Mouse (Mus musculus): ENCODE measurements around the gene Dusp5. TPM values are rescaled to one million over a fixed set of nuclear protein-coding genes. Genes with fewer than 3 reads are reported as not detected.
A peak's percentile ranks its signal among the peaks of the same experiment; 100 is the strongest.

Gene Dusp5
- polyA plus RNA-seq, 1 experiment from 2014 or later, result 3.1 TPM

- H3K36me3 ChIP-seq (ENCODE audit: control insufficient read depth, insufficient read depth, low read length), result no peaks in the 10 kb centered on the region
- no peak overlapping the region for H3K4me2 ChIP-seq (ENCODE audit: low read length)
- no peak overlapping the region for H3K9ac ChIP-seq (replicated peaks; ENCODE audit: low read length)
- 0 out of 2 replicates have a peak, but pooled peaks cover 7% of the 10 kb centered on the region for H3K4me1 ChIP-seq (ENCODE audit: control insufficient read depth, insufficient read depth, low read length)
- DNase-seq (no peak), ATAC-seq (ENCODE audit: low FRiP score, low TSS enrichment) (no peak)
- no peak overlapping the region for H3K4me3 ChIP-seq (replicated peaks; ENCODE audit: low read depth, low read length)
- H3K9me3 ChIP-seq (ENCODE audit: control insufficient read depth, low read length), result no peaks in the 10 kb centered on the region
- 20% methylated on average over 10 of the region's 10 CpGs for WGBS
- peaks cover 29% of the 10 kb centered on the region for H3K27me3 ChIP-seq (ENCODE audit: control insufficient read depth, insufficient read depth, low read length)
- H3K27ac ChIP-seq (replicated peaks; ENCODE audit: low read depth, low read length), result no peak overlapping the region
These were observed 1.4 kb upstream of the Dusp5 start for GRCm38 (mm10) chr19:53527480-53527879.

- peak overlapping the region; percentile 82 for H3K4me2 ChIP-seq (ENCODE audit: low read length)
- WGBS, result 0% methylated on average over 13 of the region's 13 CpGs
- ATAC-seq (ENCODE audit: low FRiP score, low TSS enrichment) (peak; percentile 35; the same call in 1 of the 2 replicates), DNase-seq (peak; percentile 46)
- H3K4me1 ChIP-seq (ENCODE audit: control insufficient read depth, insufficient read depth, low read length), result 0 out of 2 replicates have a peak, but pooled peaks cover 7% of the 10 kb centered on the region
- 0 out of 2 replicates have a peak overlapping the region, but pooled peaks have one; percentile 6 for H3K27ac ChIP-seq (replicated peaks; ENCODE audit: low read depth, low read length)
- H3K36me3 ChIP-seq (ENCODE audit: control insufficient read depth, insufficient read depth, low read length), result no peaks in the 10 kb centered on the region
- H3K9ac ChIP-seq (replicated peaks; ENCODE audit: low read length), result peak overlapping the region; percentile 48
- no peaks in the 10 kb centered on the region for H3K9me3 ChIP-seq (ENCODE audit: control insufficient read depth, low read length)
- H3K27me3 ChIP-seq (ENCODE audit: control insufficient read depth, insufficient read depth, low read length), result peaks cover 29% of the 10 kb centered on the region
- peak overlapping the region; percentile 46 for H3K4me3 ChIP-seq (replicated peaks; ENCODE audit: low read depth, low read length)
These were observed 733 bp upstream of the Dusp5 start for GRCm38 (mm10) chr19:53528131-53528621.

- Histone ChIP-seq H3K27ac (replicated peaks; ENCODE audit: low read depth, low read length) (no peak overlapping the region), H3K4me2 (ENCODE audit: low read length) (peak overlapping the region; percentile 82), H3K9ac (replicated peaks; ENCODE audit: low read length) (peak overlapping the region; percentile 48), H3K9me3 (ENCODE audit: control insufficient read depth, low read length) (no peaks in the 10 kb centered on the region), H3K4me1 (ENCODE audit: control insufficient read depth, insufficient read depth, low read length) (0 out of 2 replicates have a peak, but pooled peaks cover 7% of the 10 kb centered on the region), H3K36me3 (ENCODE audit: control insufficient read depth, insufficient read depth, low read length) (no peaks in the 10 kb centered on the region), H3K4me3 (replicated peaks; ENCODE audit: low read depth, low read length) (peak overlapping the region; percentile 46), H3K27me3 (ENCODE audit: control insufficient read depth, insufficient read depth, low read length) (peaks cover 29% of the 10 kb centered on the region)
- ATAC-seq (ENCODE audit: low FRiP score, low TSS enrichment) (no peak; the same call in 1 of the 2 replicates), DNase-seq (no peak)
- WGBS, result under 1% methylated on average over 32 of the region's 36 CpGs
These were observed 471 bp downstream of the Dusp5 start for GRCm38 (mm10) chr19:53529455-53529704.

GRCm38 (mm10) chr19:53529705-53530562 lies 1.0 kb downstream of the Dusp5 start:
- peaks cover 29% of the 10 kb centered on the region for H3K27me3 ChIP-seq (ENCODE audit: control insufficient read depth, insufficient read depth, low read length)
- no peaks in the 10 kb centered on the region for H3K36me3 ChIP-seq (ENCODE audit: control insufficient read depth, insufficient read depth, low read length)
- 0 out of 2 replicates have a peak, but pooled peaks cover 7% of the 10 kb centered on the region for H3K4me1 ChIP-seq (ENCODE audit: control insufficient read depth, insufficient read depth, low read length)
- 1% methylated on average over 31 of the region's 31 CpGs for WGBS
- peak overlapping the region; percentile 48 for H3K9ac ChIP-seq (replicated peaks; ENCODE audit: low read length)
- peak overlapping the region; percentile 82 for H3K4me2 ChIP-seq (ENCODE audit: low read length)
- no peak overlapping the region for H3K27ac ChIP-seq (replicated peaks; ENCODE audit: low read depth, low read length)
- H3K9me3 ChIP-seq (ENCODE audit: control insufficient read depth, low read length), result no peaks in the 10 kb centered on the region
- DNase-seq (peak; percentile 31), ATAC-seq (ENCODE audit: low FRiP score, low TSS enrichment) (peak; percentile 16; the same call in 1 of the 2 replicates)
- peak overlapping the region; percentile 46 for H3K4me3 ChIP-seq (replicated peaks; ENCODE audit: low read depth, low read length)

GRCm38 (mm10) chr19:53531416-53531815 lies 2.5 kb downstream of the Dusp5 start:
- no peak overlapping the region for H3K4me2 ChIP-seq (ENCODE audit: low read length)
- H3K4me1 ChIP-seq (ENCODE audit: control insufficient read depth, insufficient read depth, low read length), result 0 out of 2 replicates have a peak, but pooled peaks cover 7% of the 10 kb centered on the region
- DNase-seq, result no peak
- peaks cover 29% of the 10 kb centered on the region for H3K27me3 ChIP-seq (ENCODE audit: control insufficient read depth, insufficient read depth, low read length)
- no peaks in the 10 kb centered on the region for H3K9me3 ChIP-seq (ENCODE audit: control insufficient read depth, low read length)
- no peak for ATAC-seq (ENCODE audit: low FRiP score, low TSS enrichment)
- no peaks in the 10 kb centered on the region for H3K36me3 ChIP-seq (ENCODE audit: control insufficient read depth, insufficient read depth, low read length)
- H3K9ac ChIP-seq (replicated peaks; ENCODE audit: low read length), result no peak overlapping the region
- no peak overlapping the region for H3K4me3 ChIP-seq (replicated peaks; ENCODE audit: low read depth, low read length)
- H3K27ac ChIP-seq (replicated peaks; ENCODE audit: low read depth, low read length), result no peak overlapping the region
- 36% methylated on average over 10 of the region's 10 CpGs for WGBS

GRCm38 (mm10) chr19:53532021-53532420 lies 3.1 kb downstream of the Dusp5 start:
- H3K4me3 ChIP-seq (replicated peaks; ENCODE audit: low read depth, low read length), result no peak overlapping the region
- ATAC-seq (ENCODE audit: low FRiP score, low TSS enrichment) (no peak), DNase-seq (no peak)
- H3K4me2 ChIP-seq (ENCODE audit: low read length), result no peak overlapping the region
- H3K9ac ChIP-seq (replicated peaks; ENCODE audit: low read length), result no peak overlapping the region
- H3K27me3 ChIP-seq (ENCODE audit: control insufficient read depth, insufficient read depth, low read length), result peaks cover 29% of the 10 kb centered on the region
- H3K36me3 ChIP-seq (ENCODE audit: control insufficient read depth, insufficient read depth, low read length), result no peaks in the 10 kb centered on the region
- no peaks in the 10 kb centered on the region for H3K9me3 ChIP-seq (ENCODE audit: control insufficient read depth, low read length)
- 33% methylated on average over 6 of the region's 6 CpGs for WGBS
- H3K4me1 ChIP-seq (ENCODE audit: control insufficient read depth, insufficient read depth, low read length), result 0 out of 2 replicates have a peak, but pooled peaks cover 7% of the 10 kb centered on the region
- no peak overlapping the region for H3K27ac ChIP-seq (replicated peaks; ENCODE audit: low read depth, low read length)

- H3K9ac ChIP-seq (replicated peaks; ENCODE audit: low read length), result no peak overlapping the region
- H3K27me3 ChIP-seq (ENCODE audit: control insufficient read depth, insufficient read depth, low read length), result peaks cover 29% of the 10 kb centered on the region
- no peaks in the 10 kb centered on the region for H3K36me3 ChIP-seq (ENCODE audit: control insufficient read depth, insufficient read depth, low read length)
- no peak overlapping the region for H3K4me3 ChIP-seq (replicated peaks; ENCODE audit: low read depth, low read length)
- H3K4me1 ChIP-seq (ENCODE audit: control insufficient read depth, insufficient read depth, low read length), result 0 out of 2 replicates have a peak, but pooled peaks cover 7% of the 10 kb centered on the region
- DNase-seq (no peak), ATAC-seq (ENCODE audit: low FRiP score, low TSS enrichment) (no peak)
- no peaks in the 10 kb centered on the region for H3K9me3 ChIP-seq (ENCODE audit: control insufficient read depth, low read length)
- 76% methylated on average over 6 of the region's 6 CpGs for WGBS
- no peak overlapping the region for H3K27ac ChIP-seq (replicated peaks; ENCODE audit: low read depth, low read length)
- no peak overlapping the region for H3K4me2 ChIP-seq (ENCODE audit: low read length)
These were observed 3.8 kb downstream of the Dusp5 start for GRCm38 (mm10) chr19:53532676-53533075.

- no peak for DNase-seq
- ATAC-seq (ENCODE audit: low FRiP score, low TSS enrichment), result no peak
- H3K4me2 ChIP-seq (ENCODE audit: low read length), result no peak overlapping the region
- WGBS, result 87% methylated on average over 7 of the region's 7 CpGs
- no peaks in the 10 kb centered on the region for H3K9me3 ChIP-seq (ENCODE audit: control insufficient read depth, low read length)
- no peak overlapping the region for H3K27ac ChIP-seq (replicated peaks; ENCODE audit: low read depth, low read length)
- 0 out of 2 replicates have a peak, but pooled peaks cover 7% of the 10 kb centered on the region for H3K4me1 ChIP-seq (ENCODE audit: control insufficient read depth, insufficient read depth, low read length)
- peaks cover 29% of the 10 kb centered on the region for H3K27me3 ChIP-seq (ENCODE audit: control insufficient read depth, insufficient read depth, low read length)
- H3K9ac ChIP-seq (replicated peaks; ENCODE audit: low read length), result no peak overlapping the region
- H3K36me3 ChIP-seq (ENCODE audit: control insufficient read depth, insufficient read depth, low read length), result no peaks in the 10 kb centered on the region
- no peak overlapping the region for H3K4me3 ChIP-seq (replicated peaks; ENCODE audit: low read depth, low read length)
These were observed 4.3 kb downstream of the Dusp5 start for GRCm38 (mm10) chr19:53533236-53533635.

All from midbrain, embryonic 14.5 days (tissue).